Mouse (Mus musculus): Measurements from ENCODE around the gene Scn4b.

- TF ChIP-seq CTCF (IDR thresholded peaks at IDR 0.05; ENCODE audit: borderline replicate concordance, extremely low read depth, insufficient read depth, insufficient read length), result no peak
- TF ChIP-seq POLR2A (IDR thresholded peaks at IDR 0.05; ENCODE audit: borderline replicate concordance, extremely low read depth, insufficient read depth, insufficient read length, poor library complexity, severe bottlenecking), result no peak
These were observed 64.0 kb downstream of the Scn4b start for GRCm38 (mm10) chr9:45202021-45202798.
